Mouse (Mus musculus): ENCODE measurements around the gene Lrrc37a. TPM values are rescaled to one million over a fixed set of nuclear protein-coding genes. Genes with fewer than 3 reads are reported as not detected.

Lrrc37a gene
- polyA plus RNA-seq, 1 experiment from 2014 or later: not detected

DNA sequence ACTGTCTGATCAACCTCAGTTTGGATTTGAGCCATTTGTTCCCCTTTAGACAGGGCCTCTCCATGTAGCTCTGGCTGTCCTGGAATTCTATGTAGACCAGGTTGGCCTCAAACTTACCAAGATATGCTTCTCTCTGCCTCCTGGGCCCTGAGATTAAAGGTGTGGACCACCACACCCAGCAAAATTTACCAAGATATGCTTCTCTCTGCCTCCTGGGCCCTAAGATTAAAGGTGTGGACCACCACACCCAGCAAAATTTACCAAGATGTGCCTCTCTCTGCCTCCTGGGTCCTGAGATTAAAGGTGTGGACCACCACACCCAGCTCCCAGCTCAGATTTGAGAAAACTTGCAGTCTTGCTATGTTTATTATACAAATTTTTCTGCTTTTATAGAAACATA, 99.8 kb downstream of the Lrrc37a start:
- Histone ChIP-seq H3K36me3 (replicated peaks; ENCODE audit: control insufficient read depth, insufficient read depth) (peaks cover 20% of the 10 kb centered on the region), H3K4me1 (replicated peaks; ENCODE audit: control insufficient read depth, insufficient read depth, low read length) (no peaks in the 10 kb centered on the region), H3K4me2 (replicated peaks) (no peak overlapping the region), H3K9me3 (ENCODE audit: control insufficient read depth, low read length) (no peaks in the 10 kb centered on the region), H3K27me3 (ENCODE audit: control insufficient read depth, insufficient read depth, low read length) (no peaks in the 10 kb centered on the region), H3K27ac (no peak overlapping the region), H3K9ac (no peak overlapping the region), H3K4me3 (replicated peaks; ENCODE audit: low read length) (no peak overlapping the region)
- no peak for DNase-seq (ENCODE audit: low spot score)
- no peak for ATAC-seq (ENCODE audit: low FRiP score)

DNA sequence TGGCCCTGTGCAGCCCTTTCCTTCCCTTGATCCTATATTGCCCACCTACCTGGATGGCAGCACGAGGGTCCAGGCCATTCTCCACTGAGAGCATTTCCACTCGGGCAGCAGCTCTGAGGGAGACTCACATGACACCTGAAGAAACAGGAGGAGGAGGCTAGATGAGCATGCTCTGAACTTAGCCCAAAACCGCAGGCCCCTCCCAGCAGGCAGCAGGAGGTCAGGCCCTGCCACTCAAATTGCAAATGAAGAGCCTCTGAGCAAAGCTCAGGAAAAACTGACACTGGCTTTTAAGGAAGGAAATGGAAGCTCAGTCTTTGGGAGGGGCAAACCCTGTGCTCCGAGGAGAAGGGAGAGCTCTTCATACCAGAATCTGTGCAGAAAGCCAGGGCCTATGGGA, 100.6 kb downstream of the Lrrc37a start:
- Histone ChIP-seq H3K27ac (no peak overlapping the region), H3K27me3 (ENCODE audit: control insufficient read depth, insufficient read depth, low read length) (no peaks in the 10 kb centered on the region), H3K4me1 (replicated peaks; ENCODE audit: control insufficient read depth, insufficient read depth, low read length) (no peaks in the 10 kb centered on the region), H3K36me3 (replicated peaks; ENCODE audit: control insufficient read depth, insufficient read depth) (peaks cover 20% of the 10 kb centered on the region), H3K9ac (no peak overlapping the region), H3K9me3 (ENCODE audit: control insufficient read depth, low read length) (no peaks in the 10 kb centered on the region), H3K4me2 (replicated peaks) (no peak overlapping the region), H3K4me3 (replicated peaks; ENCODE audit: low read length) (no peak overlapping the region)
- no peak for DNase-seq (ENCODE audit: low spot score)
- no peak for ATAC-seq (ENCODE audit: low FRiP score)
- 69% methylated on average over 4 of the region's 4 CpGs for WGBS

DNA sequence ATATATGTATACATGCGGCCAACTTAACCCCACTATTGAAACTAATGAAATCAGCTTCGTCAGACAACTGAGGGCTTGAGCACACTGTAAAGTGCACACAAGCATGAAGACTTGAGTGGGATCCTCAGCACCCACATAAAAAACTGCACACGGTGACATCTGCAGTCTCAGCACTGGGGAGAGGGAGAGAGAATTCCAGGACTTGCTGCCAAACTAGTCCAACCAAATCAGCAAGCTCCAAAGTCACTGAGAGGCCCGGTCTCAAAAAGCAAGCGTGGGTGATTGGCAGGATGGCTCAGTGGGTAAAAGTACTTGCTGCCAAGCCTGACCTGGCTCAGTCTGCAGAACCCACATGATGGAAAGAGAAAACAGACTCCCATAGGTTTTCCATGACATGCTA, 101.7 kb downstream of the Lrrc37a start:
- Histone ChIP-seq H3K4me2 (replicated peaks) (no peak overlapping the region), H3K27ac (no peak overlapping the region)
- ATAC-seq (ENCODE audit: low FRiP score): no peak

DNA sequence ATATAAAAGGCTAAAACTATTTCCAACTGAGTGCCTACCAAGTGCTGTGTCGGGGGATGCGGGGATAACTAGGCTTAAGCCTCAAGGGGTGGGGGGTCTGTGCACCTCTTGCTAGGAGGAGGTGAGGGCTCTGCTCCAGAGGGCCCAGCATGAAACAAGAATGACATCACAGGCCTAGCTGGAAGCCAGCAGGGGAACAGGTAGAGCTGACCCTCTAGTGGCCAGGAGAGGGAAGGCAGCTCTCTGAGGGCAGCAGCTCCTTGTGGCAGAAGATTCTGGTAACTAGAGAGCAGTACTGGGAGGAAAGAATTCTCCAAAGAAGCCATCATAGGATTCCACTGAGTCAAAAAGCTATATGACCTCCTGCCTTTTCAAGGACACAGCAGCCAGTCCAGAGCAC, 102.2 kb downstream of the Lrrc37a start:
- Histone ChIP-seq H3K27ac (no peak overlapping the region), H3K4me1 (replicated peaks; ENCODE audit: control insufficient read depth, insufficient read depth, low read length) (no peaks in the 10 kb centered on the region), H3K9ac (no peak overlapping the region), H3K4me2 (replicated peaks) (no peak overlapping the region), H3K4me3 (replicated peaks; ENCODE audit: low read length) (no peak overlapping the region), H3K36me3 (replicated peaks; ENCODE audit: control insufficient read depth, insufficient read depth) (peaks cover 20% of the 10 kb centered on the region), H3K9me3 (ENCODE audit: control insufficient read depth, low read length) (no peaks in the 10 kb centered on the region), H3K27me3 (ENCODE audit: control insufficient read depth, insufficient read depth, low read length) (no peaks in the 10 kb centered on the region)
- no peak for ATAC-seq (ENCODE audit: low FRiP score)
- DNase-seq (ENCODE audit: low spot score): no peak
- 64% methylated on average over 2 of the region's 2 CpGs for WGBS

More for the DNA sequence above, 101.7 kb downstream of the Lrrc37a start:
- 95% methylated on average over 5 of the region's 5 CpGs for WGBS
- no peaks in the 10 kb centered on the region for H3K9me3 ChIP-seq (ENCODE audit: control insufficient read depth, low read length)
- no peaks in the 10 kb centered on the region for H3K27me3 ChIP-seq (ENCODE audit: control insufficient read depth, insufficient read depth, low read length)
- no peak overlapping the region for H3K4me3 ChIP-seq (replicated peaks; ENCODE audit: low read length)
- H3K4me1 ChIP-seq (replicated peaks; ENCODE audit: control insufficient read depth, insufficient read depth, low read length): no peaks in the 10 kb centered on the region
- peaks cover 20% of the 10 kb centered on the region for H3K36me3 ChIP-seq (replicated peaks; ENCODE audit: control insufficient read depth, insufficient read depth)
- H3K9ac ChIP-seq: no peak overlapping the region
- DNase-seq (ENCODE audit: low spot score): no peak

Other genes with a start within 250 kb of the Lrrc37a start
- gene Map3k14, start 237.1 kb downstream of the Lrrc37a start, polyA plus RNA-seq (2014; fragmentation: Nextera tagmentation; extraction: Ambion mirVana): 2.9 and 4.0 TPM in 2 replicates
- gene Arhgap27, start 140.9 kb downstream of the Lrrc37a start, polyA plus RNA-seq (2014; fragmentation: Nextera tagmentation; extraction: Ambion mirVana): 3.9 and 5.4 TPM in 2 replicates
- 9.2 and 10.3 TPM in 2 replicates for gene Plekhm1, start 91.9 kb downstream of the Lrrc37a start, polyA plus RNA-seq (2014; fragmentation: Nextera tagmentation; extraction: Ambion mirVana)
- not detected in 2 replicates for gene Gm884, start 116.5 kb upstream of the Lrrc37a start, polyA plus RNA-seq (2014; fragmentation: Nextera tagmentation; extraction: Ambion mirVana)
- not detected in 2 replicates for gene Lyzl6, start 134.3 kb upstream of the Lrrc37a start, polyA plus RNA-seq (2014; fragmentation: Nextera tagmentation; extraction: Ambion mirVana)
- 0.35 TPM in 1 of 2 replicates, not detected in the other for gene Rprml, start 145.0 kb upstream of the Lrrc37a start, polyA plus RNA-seq (2014; fragmentation: Nextera tagmentation; extraction: Ambion mirVana)
- 93.0 and 97.6 TPM in 2 replicates for gene Gosr2, start 193.3 kb upstream of the Lrrc37a start, polyA plus RNA-seq (2014; fragmentation: Nextera tagmentation; extraction: Ambion mirVana)
- 0.16 and 0.19 TPM in 2 replicates for gene Wnt9b, start 245.2 kb upstream of the Lrrc37a start, polyA plus RNA-seq (2014; fragmentation: Nextera tagmentation; extraction: Ambion mirVana)

All from hindbrain, embryonic 14.5 days (tissue).